Comparison of ENCODE assay signal across 8 mouse cellular contexts in genomic region chr3:154596488-154596933, GRCm38 (mm10). TPM values are rescaled to one million over a fixed set of nuclear protein-coding genes. Genes with fewer than 3 reads are reported as not detected.
DNase-seq lines count a peak whose midpoint lies in the region; ATAC-seq lines count a peak whose summit lies in the region.

Gene Cryz (plus strand): TSS chr3:154596711.

- no peaks in the 10 kb centered on the region for H3K79me2 ChIP-seq in macrophage (ENCODE audit: inconsistent target)

- H3K9me3 ChIP-seq in hindbrain, embryonic 16.5 days (ENCODE audit: control insufficient read depth, low read length): no peaks in the 10 kb centered on the region

- peaks cover 15% of the 10 kb centered on the region for H3K36me3 ChIP-seq in hindbrain, embryonic 16.5 days (ENCODE audit: control insufficient read depth, insufficient read depth, low read length)
- H3K36me3 ChIP-seq in macrophage (ENCODE audit: inconsistent target): no peaks in the 10 kb centered on the region

- peak within 1 kb of the TSS; percentile 67 for H3K4me2 ChIP-seq in hindbrain, embryonic 16.5 days (ENCODE audit: low read length)

- H3K4me3 ChIP-seq in hindbrain, embryonic 16.5 days (ENCODE audit: low read length): peak within 1 kb of the TSS; percentile 79
- H3K4me3 ChIP-seq in macrophage (ENCODE audit: inconsistent target): peak within 1 kb of the TSS; percentile 80

- peak within 1 kb of the TSS; percentile 86 for H3K9ac ChIP-seq in hindbrain, embryonic 16.5 days (ENCODE audit: low read depth, low read length)

- peak within 1 kb of the TSS; percentile 92 for H3K27ac ChIP-seq in hindbrain, embryonic 16.5 days (ENCODE audit: low read depth, low read length)
- peak within 1 kb of the TSS; percentile 54 for H3K27ac ChIP-seq in macrophage

- ATAC-seq in hindbrain, embryonic 16.5 days: peak; percentile 93

- WGBS in hindbrain, embryonic 16.5 days: 0% methylated on average over 25 of the region's 25 CpGs
- 0% methylated on average over 25 of the region's 25 CpGs for WGBS in macrophage (ENCODE audit: missing documents)

- no peaks in the 10 kb centered on the region for H3K27me3 ChIP-seq in hindbrain, embryonic 16.5 days (replicated peaks; ENCODE audit: control insufficient read depth, insufficient read depth, low read length)

- DNase-seq in T-cell, adult 2 months (ENCODE audit: low spot score): peak; percentile 80
- peak; percentile 94 to 97 for DNase-seq in cerebellum, postnatal 36 days
- peak; percentile 91 for DNase-seq in gastrocnemius, adult 18-20 months (ENCODE audit: low spot score)
- DNase-seq in left cerebral cortex, adult 18-20 months (ENCODE audit: low spot score in 2 of 2): peak; percentile 89 to 91
- DNase-seq in right cerebral cortex, adult 18-20 months: peak; percentile 91
- DNase-seq in urinary bladder, postnatal 10 days (ENCODE audit: low spot score): peak; percentile 64

- peaks cover 3% of the 10 kb centered on the region; the same call in 1 of the 2 replicates for H3K4me1 ChIP-seq in hindbrain, embryonic 16.5 days (ENCODE audit: control insufficient read depth, insufficient read depth, low read depth, low read length)

RNA-seq across cellular contexts. Expression of gene Cryz, which starts in this region (rescaled TPM):
- total RNA-seq in gastrocnemius, adult 18-20 months (2021): 10 to 100 TPM; 17.9 to 19.2 TPM
- polyA plus RNA-seq in hindbrain, embryonic 16.5 days (2015; fragmentation: Nextera tagmentation; extraction: Ambion mirVana): 10.7 and 11.9 TPM in 2 replicates
- total RNA-seq in left cerebral cortex, adult 18-20 months (2021): 10 to 100 TPM; 20.3 to 21.3 TPM
- 1 to 10 TPM in 17 of 26 experiments, under 1 TPM in 6, not detected in 3; 0.12 to 9.1 (median 2.8) TPM for total RNA-seq in macrophage (2018; cell fraction: chromatin; rRNA removed)
- total RNA-seq in macrophage (2018; cell fraction: cytosol; rRNA removed): 1 to 10 TPM; 4.8 to 8.0 (median 5.9) TPM
- total RNA-seq in macrophage (2018; cell fraction: nucleus; rRNA removed): 1 to 10 TPM in 25 of 26 experiments, under 1 TPM in 1; 0.96 to 8.7 (median 2.8) TPM
- 4.9 to 7.0 TPM (median 5.7 TPM) in 3 replicates for polyA plus RNA-seq in macrophage (2018)

Comparison
In these comparisons a context has a peak if more than half of its experiments do, and no peak if none do; other contexts are left out.
1. Peak in every context shown above with its lines: DNase-seq, ATAC-seq, H3K4me3 ChIP-seq and H3K27ac ChIP-seq.